Mouse (Mus musculus) common myeloid progenitor, adult 5-6 weeks (primary cell): ENCODE results near the gene Pkd1. TPM values are rescaled to one million over a fixed set of nuclear protein-coding genes. Genes with fewer than 3 reads are reported as not detected.

Experiments
- ATAC-seq: replicated peaks from 2 replicates; pipeline ENCODE4 v1.8.0; 2016; ENCODE audit warnings: low read depth, mild to moderate bottlenecking, moderate TSS enrichment, inconsistent platforms; ENCODE audit not compliant: poor library complexity, severe bottlenecking
- total RNA-seq: library from RNA; stranded (forward); fragments of 200-1000, 187-1606 nt; gene quantifications from 2 replicates; pipeline ENCODE4 v1.2.3, GENCODE M21; 2017

Pkd1 gene
- total RNA-seq, 1 experiment from 2014 or later = 37.4 TPM

GRCm38 (mm10) chr17:24563638-24564037 is 14.0 kb downstream of the Pkd1 start:
- no peak for ATAC-seq

- no peak for ATAC-seq
Measured at GRCm38 (mm10) chr17:24564422-24564821, 14.8 kb downstream of the Pkd1 start.

GRCm38 (mm10) chr17:24565092-24565491 is 15.5 kb downstream of the Pkd1 start:
- no peak for ATAC-seq

GRCm38 (mm10) chr17:24565792-24566191 is 16.2 kb downstream of the Pkd1 start:
- ATAC-seq = no peak

- peak; percentile 53 for ATAC-seq
Measured at GRCm38 (mm10) chr17:24567034-24567779, 17.6 kb downstream of the Pkd1 start.

GRCm38 (mm10) chr17:24569837-24570236 is 20.2 kb downstream of the Pkd1 start:
- ATAC-seq = no peak

GRCm38 (mm10) chr17:24572651-24573245 is 23.1 kb downstream of the Pkd1 start:
- no peak for ATAC-seq

- no peak for ATAC-seq
Measured at GRCm38 (mm10) chr17:24573811-24574210, 24.2 kb downstream of the Pkd1 start.

- no peak for ATAC-seq
Measured at GRCm38 (mm10) chr17:24579532-24579931, 29.9 kb downstream of the Pkd1 start.

- ATAC-seq = no peak
Measured at GRCm38 (mm10) chr17:24580287-24580686, 30.7 kb downstream of the Pkd1 start.

- peak; percentile 76 for ATAC-seq
Measured at GRCm38 (mm10) chr17:24583599-24584460, 34.2 kb downstream of the Pkd1 start.

GRCm38 (mm10) chr17:24584520-24584919 is 34.9 kb downstream of the Pkd1 start:
- ATAC-seq = no peak

GRCm38 (mm10) chr17:24586532-24586931 is 36.9 kb downstream of the Pkd1 start:
- no peak for ATAC-seq

GRCm38 (mm10) chr17:24590943-24591342 is 41.3 kb downstream of the Pkd1 start:
- no peak for ATAC-seq

- ATAC-seq = no peak
Measured at GRCm38 (mm10) chr17:24591695-24592094, 42.1 kb downstream of the Pkd1 start.

- no peak for ATAC-seq
Measured at GRCm38 (mm10) chr17:24593248-24593647, 43.6 kb downstream of the Pkd1 start.

- ATAC-seq = no peak
Measured at GRCm38 (mm10) chr17:24593992-24594890, 44.6 kb downstream of the Pkd1 start.

- ATAC-seq = 0 out of 2 replicates have a peak, but pooled peaks have one; percentile 52
Measured at GRCm38 (mm10) chr17:24595126-24596072, 45.8 kb downstream of the Pkd1 start.

- ATAC-seq = no peak
Measured at GRCm38 (mm10) chr17:24596073-24596466, 46.4 kb downstream of the Pkd1 start.
